Mouse (Mus musculus) ES-E14 (cell line): Measurements from ENCODE around the gene Gm6377. TPM values are rescaled to one million over a fixed set of nuclear protein-coding genes. Genes with fewer than 3 reads are reported as not detected.

Source experiments
- DNase-seq: peaks from one replicate; pipeline ENCODE4 v3.0.0-alpha.2; 2013; ENCODE audit warnings: low read depth, low spot score
- H3K27ac ChIP-seq: 2 replicates; pipeline ENCODE4 v1.5.1; 2012; ENCODE audit warnings: low read depth, mild to moderate bottlenecking, low read length, moderate library complexity, mixed read lengths; ENCODE audit not compliant: poor library complexity, insufficient read depth, severe bottlenecking
- H3K36me3 ChIP-seq: 2 replicates; pipeline ENCODE4 v1.6.1; 2012; ENCODE audit warnings: mild to moderate bottlenecking, low read length, moderate library complexity, mixed read lengths; ENCODE audit not compliant: control insufficient read depth, poor library complexity, insufficient read depth, severe bottlenecking
- H3K4me1 ChIP-seq, 2 experiments: fragments of 150-350 bp in 1 of 2; sonication (generic) in 1 of 2; 2 replicates each; pipeline ENCODE4 v1.6.1; 2012; ENCODE audit warnings: low read length in 2 of 2, mild to moderate bottlenecking in 1 of 2, mixed read lengths in 1 of 2; ENCODE audit not compliant: control insufficient read depth in 2 of 2, insufficient read depth in 2 of 2, poor library complexity in 1 of 2
- H3K4me3 ChIP-seq, 2 experiments: fragments of 150-350 bp in 1 of 2; sonication (generic) in 1 of 2; 2 replicates each; pipeline ENCODE4 v1.5.1; 2012; ENCODE audit warnings: low read length in 2 of 2, low read depth in 1 of 2, mild to moderate bottlenecking in 1 of 2, mixed read lengths in 1 of 2; ENCODE audit not compliant: insufficient read depth in 1 of 2, poor library complexity in 1 of 2, severe bottlenecking in 1 of 2
- H3K9ac ChIP-seq: 2 replicates; pipeline ENCODE4 v1.6.1; 2012; ENCODE audit warnings: low read depth, mild to moderate bottlenecking, low read length, mixed read lengths; ENCODE audit not compliant: poor library complexity, insufficient read depth, severe bottlenecking
- H3K9me3 ChIP-seq: fragments of 150-350 bp; sonication (generic); 2 replicates; pipeline ENCODE4 v1.6.1; 2012; ENCODE audit warnings: low read depth, mild to moderate bottlenecking, low read length; ENCODE audit not compliant: control insufficient read depth, insufficient read depth
- CHD2 ChIP-seq: IDR thresholded peaks from 2 replicates; pipeline ENCODE4 v1.6.1; 2014; ENCODE audit warnings: mild to moderate bottlenecking, low read depth, low read length, inconsistent platforms
- HCFC1 ChIP-seq: IDR thresholded peaks from 2 replicates; pipeline ENCODE4 v1.6.1; 2012; ENCODE audit warnings: low read length, inconsistent platforms, borderline replicate concordance; ENCODE audit not compliant: insufficient read depth
- MAFK ChIP-seq: IDR thresholded peaks from 2 replicates; pipeline ENCODE4 v1.6.1; 2014; ENCODE audit warnings: mild to moderate bottlenecking, low read depth, low read length, inconsistent platforms; ENCODE audit not compliant: insufficient read depth
- ZC3H11A ChIP-seq: IDR thresholded peaks from 2 replicates; pipeline ENCODE4 v1.6.1; 2012; ENCODE audit warnings: low read depth, mild to moderate bottlenecking, inconsistent platforms, low read length, borderline replicate concordance
- ZNF384 ChIP-seq: IDR thresholded peaks from 2 replicates; pipeline ENCODE4 v1.6.1; 2012; ENCODE audit warnings: low read depth, low read length, inconsistent platforms
- in situ Hi-C, 2 experiments: fragments of 600-800 bp; cut with MboI; formaldehyde crosslinking; loops; one replicate each; pipeline ENCODE4 v1.15.1; 2025; ENCODE audit warnings: low sequenced_read_pairs in 2 of 2, inconsistent platforms in 1 of 2; ENCODE audit not compliant: unreplicated experiment in 2 of 2
- total RNA-seq: library from RNA; depleted of rRNA; stranded (reverse); fragments of 300-350 nt; gene quantifications from 2 replicates; pipeline ENCODE4 v1.2.3, GENCODE M21; 2012

Gm6377 gene
- total RNA-seq, 1 experiment = not detected

DNA sequence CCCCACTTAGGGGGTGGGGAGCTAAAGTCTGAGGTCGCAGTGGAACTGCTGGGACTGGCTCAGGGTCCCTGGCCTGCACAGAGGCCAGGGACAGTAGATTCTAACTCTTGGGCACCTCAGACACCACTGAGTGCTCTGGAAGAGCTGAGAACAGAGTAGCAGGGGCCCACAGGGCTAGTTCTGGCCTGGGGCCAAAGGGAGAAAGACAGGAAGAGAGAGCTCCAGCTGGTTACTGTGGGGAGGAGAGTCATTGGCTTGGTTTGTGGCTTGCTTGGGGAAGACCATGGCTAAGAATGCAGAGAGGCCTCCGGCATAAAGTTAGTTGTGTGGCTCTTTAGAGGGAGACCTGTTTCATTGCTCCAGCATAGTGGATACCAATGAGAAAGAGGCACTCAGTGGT is 21.5 kb upstream of the Gm6377 start:
- in situ Hi-C loops = no loop called here

DNA sequence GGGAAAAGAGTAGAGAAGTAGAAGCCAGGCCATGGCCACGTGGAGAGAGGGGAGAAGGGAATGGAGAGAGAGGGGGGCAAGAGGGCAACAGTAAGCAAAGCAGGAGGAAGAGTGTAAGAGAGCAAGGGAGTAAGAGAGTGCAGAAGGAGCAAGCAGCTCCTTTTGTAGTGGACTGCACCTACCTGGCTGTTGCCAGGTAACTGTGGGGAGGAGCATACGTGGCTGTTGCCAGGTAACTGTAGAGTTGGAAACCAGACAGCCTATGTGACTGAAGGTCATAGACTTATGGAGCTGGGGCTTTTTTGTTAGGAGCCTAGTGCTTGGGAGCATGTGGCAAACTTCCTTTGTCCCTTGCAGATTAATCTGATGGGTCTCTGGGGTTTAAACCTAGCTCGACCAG is 21.1 kb upstream of the Gm6377 start:
- Histone ChIP-seq H3K4me3 (no peak overlapping the region), H3K9me3 (no peaks in the 10 kb centered on the region), H3K4me1 (no peaks in the 10 kb centered on the region), H3K9ac (no peak overlapping the region), H3K36me3 (no peaks in the 10 kb centered on the region), H3K27ac (no peak overlapping the region)
- in situ Hi-C loops = no loop called here
- DNase-seq = no peak
- no peak for TF ChIP-seq MAFK
- TF ChIP-seq CHD2 = no peak
- TF ChIP-seq HCFC1 = no peak
- no peak for TF ChIP-seq ZC3H11A
- TF ChIP-seq ZNF384 = no peak

More for the DNA sequence above, 21.5 kb upstream of the Gm6377 start:
- no peaks in the 10 kb centered on the region for H3K4me1 ChIP-seq
- H3K9me3 ChIP-seq = no peaks in the 10 kb centered on the region
- no peak overlapping the region for H3K27ac ChIP-seq
- TF ChIP-seq MAFK = no peak
- TF ChIP-seq CHD2 = no peak
- no peak for TF ChIP-seq ZC3H11A
- TF ChIP-seq HCFC1 = no peak
- no peak for TF ChIP-seq ZNF384
- H3K4me3 ChIP-seq = no peak overlapping the region
- no peak overlapping the region for H3K9ac ChIP-seq
- no peaks in the 10 kb centered on the region for H3K36me3 ChIP-seq
- DNase-seq = no peak

DNA sequence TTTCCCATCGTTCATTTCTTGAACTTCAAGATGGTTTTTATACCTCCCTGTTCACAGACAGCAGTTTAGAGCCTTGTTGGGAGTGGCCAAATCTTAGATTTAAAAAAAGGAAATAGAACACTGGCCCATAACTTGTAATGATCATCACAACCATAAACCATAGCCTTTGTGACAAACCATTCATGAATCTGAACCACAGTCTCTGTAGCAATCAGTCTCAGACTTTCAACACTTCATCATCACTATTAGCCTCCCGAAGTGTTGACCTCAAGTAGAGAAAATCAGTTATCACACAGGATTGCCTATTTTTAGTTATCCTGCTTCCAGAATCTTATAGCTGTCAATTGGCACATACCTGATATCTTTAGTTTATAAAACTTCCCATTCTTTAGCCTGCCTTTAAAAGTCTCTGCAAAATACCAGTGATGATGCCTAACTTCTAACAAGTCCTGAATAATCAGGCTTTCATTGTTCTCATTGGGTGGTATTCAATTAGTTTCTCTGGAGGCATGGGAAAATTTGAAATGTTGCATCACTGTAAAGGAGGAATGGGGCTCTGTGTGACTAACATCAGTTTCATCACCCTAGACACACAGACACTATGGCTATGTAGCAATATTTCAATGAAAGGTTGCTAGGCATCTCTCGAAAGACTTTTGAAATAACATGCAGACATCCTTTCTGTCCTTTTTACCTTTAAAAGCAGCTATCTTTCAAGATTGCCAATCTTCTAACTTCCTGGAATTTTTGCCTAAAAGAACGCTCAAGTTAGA is 11.7 kb upstream of the Gm6377 start:
- H3K9ac ChIP-seq = no peak overlapping the region
- H3K27ac ChIP-seq = no peak overlapping the region
- no peaks in the 10 kb centered on the region for H3K9me3 ChIP-seq
- no peaks in the 10 kb centered on the region for H3K36me3 ChIP-seq
- in situ Hi-C loops = no loop called here
- H3K4me3 ChIP-seq = no peak overlapping the region
- DNase-seq = no peak
- no peaks in the 10 kb centered on the region for H3K4me1 ChIP-seq
- no peak for TF ChIP-seq ZNF384
- no peak for TF ChIP-seq HCFC1
- TF ChIP-seq ZC3H11A = no peak
- TF ChIP-seq CHD2 = no peak
- TF ChIP-seq MAFK = no peak

DNA sequence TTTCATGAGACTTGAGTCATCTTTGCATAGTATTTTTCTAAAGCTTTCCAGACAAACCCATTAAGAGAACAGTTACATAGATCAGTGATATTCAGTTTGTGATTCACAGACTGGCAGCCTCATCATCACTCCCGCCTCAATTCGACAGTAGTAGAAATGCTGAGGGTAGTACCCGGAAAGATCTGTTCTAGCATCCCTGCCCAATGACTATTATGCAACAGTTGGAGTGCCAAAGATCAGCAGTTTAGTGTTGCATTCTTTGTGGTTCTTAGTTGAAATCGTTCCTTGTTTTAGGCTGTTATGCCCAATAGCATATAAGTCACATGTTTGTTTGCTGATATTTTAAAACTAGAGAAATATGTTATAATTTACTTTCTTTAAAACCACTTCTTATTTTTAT is 6.9 kb upstream of the Gm6377 start:
- no peak for TF ChIP-seq HCFC1
- TF ChIP-seq CHD2 = no peak
- TF ChIP-seq MAFK = no peak
- TF ChIP-seq ZC3H11A = no peak
- no peak for TF ChIP-seq ZNF384
- no peaks in the 10 kb centered on the region for H3K9me3 ChIP-seq
- H3K9ac ChIP-seq = no peak overlapping the region
- no peaks in the 10 kb centered on the region for H3K4me1 ChIP-seq
- DNase-seq = no peak
- in situ Hi-C loops = no loop called here
- H3K27ac ChIP-seq = no peak overlapping the region
- H3K36me3 ChIP-seq = no peaks in the 10 kb centered on the region
- H3K4me3 ChIP-seq = no peak overlapping the region

DNA sequence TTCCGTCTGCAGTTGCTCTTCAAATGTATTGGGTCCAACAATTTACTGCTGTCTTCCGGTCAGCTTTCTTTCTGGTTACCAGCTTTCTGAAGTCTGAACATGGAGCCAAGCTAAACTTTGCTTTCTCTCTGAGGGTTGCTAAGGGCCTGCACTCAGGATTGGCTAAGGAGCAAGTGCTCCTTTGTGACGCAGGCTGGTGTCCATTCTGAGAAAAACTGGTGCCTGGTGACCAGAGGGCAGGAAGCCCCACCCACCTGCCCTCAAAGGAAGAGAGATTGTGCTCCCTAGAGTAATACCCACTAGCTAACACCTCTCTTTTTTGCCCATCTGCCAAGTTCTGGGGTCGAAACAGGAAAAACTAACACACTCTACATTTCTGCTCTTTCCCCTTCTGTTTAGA is 5.6 kb upstream of the Gm6377 start:
- no peaks in the 10 kb centered on the region for H3K9me3 ChIP-seq
- H3K9ac ChIP-seq = no peak overlapping the region
- H3K36me3 ChIP-seq = no peaks in the 10 kb centered on the region
- no peaks in the 10 kb centered on the region for H3K4me1 ChIP-seq
- no peak for DNase-seq
- in situ Hi-C loops = no loop called here
- H3K4me3 ChIP-seq = no peak overlapping the region
- TF ChIP-seq CHD2 (no peak), ZNF384 (no peak), HCFC1 (no peak), MAFK (no peak), ZC3H11A (no peak)
- H3K27ac ChIP-seq = no peak overlapping the region
